Mouse (Mus musculus) small intestine, adult 2 months (tissue): Measurements from ENCODE around the gene Gm20388.

ENCODE experiments used
- CTCF ChIP-seq: fragments of 200-500 bp; IDR thresholded peaks from 2 replicates; pipeline ENCODE4 v1.5.1; 2012; ENCODE audit warnings: low read depth, mild to moderate bottlenecking, control low read depth, inconsistent platforms, low read length, moderate library complexity, mixed read lengths; ENCODE audit not compliant: insufficient replicate concordance, insufficient read length; ENCODE audit errors: extremely low read depth
- POLR2A ChIP-seq: fragments of 200-500 bp; IDR thresholded peaks from 2 replicates; pipeline ENCODE4 v1.6.1; 2012; ENCODE audit warnings: low read depth, mild to moderate bottlenecking, control low read depth, inconsistent platforms, low read length, moderate library complexity

GRCm38 (mm10) chr8:121820840-121821239 lies 1910.2 kb downstream of the Gm20388 start:
- TF ChIP-seq CTCF (no peak), POLR2A (no peak)
